Mouse (Mus musculus): Measurements from ENCODE around the gene Ficd. TPM values are rescaled to one million over a fixed set of nuclear protein-coding genes. Genes with fewer than 3 reads are reported as not detected.
A peak's percentile ranks its signal among the peaks of the same experiment; 100 is the strongest.

The Ficd gene
- polyA plus RNA-seq, 1 experiment from 2014 or later, result 6.7 TPM

DNA sequence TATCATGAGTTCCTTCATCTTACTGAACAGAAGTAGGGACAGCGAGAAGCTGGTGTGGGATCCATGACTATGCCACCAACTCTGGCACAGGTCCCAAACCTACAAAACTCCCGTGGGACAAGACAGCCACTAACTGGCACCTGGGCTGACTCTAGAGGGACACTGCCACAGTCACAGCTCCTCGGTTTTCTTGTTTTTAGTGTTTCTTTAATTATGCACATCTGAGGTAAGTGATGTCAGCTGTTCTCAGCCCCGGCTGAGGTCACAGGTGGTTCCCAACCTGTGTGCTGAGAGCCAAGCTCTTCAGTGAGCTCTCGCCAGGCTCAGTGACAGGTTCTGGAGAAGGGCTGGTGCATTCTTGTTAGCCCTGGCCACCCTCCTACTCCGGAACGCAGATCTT is 28.8 kb downstream of the Ficd start:
- Histone ChIP-seq H3K27me3 (ENCODE audit: control insufficient read depth, insufficient read depth, low read length) (no peaks in the 10 kb centered on the region), H3K27ac (replicated peaks; ENCODE audit: low read depth, low read length) (no peak overlapping the region), H3K4me3 (replicated peaks; ENCODE audit: low read depth, low read length) (no peak overlapping the region), H3K9me3 (ENCODE audit: control insufficient read depth, low read length) (no peaks in the 10 kb centered on the region), H3K9ac (replicated peaks; ENCODE audit: low read length) (no peak overlapping the region), H3K36me3 (ENCODE audit: control insufficient read depth, insufficient read depth, low read length) (peaks cover 67% of the 10 kb centered on the region), H3K4me2 (ENCODE audit: low read length) (no peak overlapping the region), H3K4me1 (ENCODE audit: control insufficient read depth, insufficient read depth, low read length) (no peaks in the 10 kb centered on the region)
- DNase-seq (no peak), ATAC-seq (ENCODE audit: low FRiP score, low TSS enrichment) (no peak)
- 96% methylated on average over 7 of the region's 7 CpGs for WGBS

DNA sequence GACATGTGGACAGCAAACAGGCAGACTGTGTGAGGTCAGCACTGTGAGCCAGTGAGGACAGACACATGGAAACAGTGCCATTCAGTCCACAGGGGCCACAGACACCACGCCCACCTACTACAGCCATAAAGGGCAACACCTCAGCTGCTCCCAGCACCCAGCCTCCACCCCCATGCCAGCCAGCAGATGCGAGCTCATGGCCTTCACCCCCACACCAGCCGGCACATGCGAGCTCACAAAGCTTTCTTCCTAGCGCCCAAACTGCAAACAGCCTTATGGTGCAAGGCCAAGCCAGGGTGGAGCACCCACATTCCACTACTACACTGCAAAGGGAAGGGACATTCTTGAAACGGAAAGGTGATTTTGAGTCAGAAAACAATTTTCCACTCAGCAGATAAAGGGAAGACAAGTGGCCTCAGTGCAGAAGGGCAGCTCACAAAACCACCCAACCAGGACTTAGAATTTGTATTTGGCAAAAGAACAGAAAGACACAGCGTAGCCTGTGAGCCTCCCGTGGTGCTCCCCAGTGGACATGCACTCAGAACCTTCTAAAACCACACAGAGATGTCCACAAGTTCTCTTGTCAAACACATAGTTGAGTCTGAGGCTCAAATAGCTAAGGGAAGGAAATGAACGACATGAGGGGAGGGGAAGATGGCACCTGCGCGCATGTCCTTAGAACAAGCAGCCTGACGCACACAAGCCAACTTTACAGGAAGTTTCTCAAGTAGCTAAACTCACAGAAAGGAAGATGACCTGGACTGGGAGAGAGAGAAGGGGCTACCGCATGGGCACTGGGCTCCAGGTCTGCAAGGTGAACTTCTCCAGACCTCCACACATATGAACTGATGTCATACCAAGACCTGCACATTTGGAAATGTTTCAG is 30.3 kb downstream of the Ficd start:
- Histone ChIP-seq H3K4me1 (ENCODE audit: control insufficient read depth, insufficient read depth, low read length) (peaks cover 12% of the 10 kb centered on the region), H3K36me3 (ENCODE audit: control insufficient read depth, insufficient read depth, low read length) (peaks cover 52% of the 10 kb centered on the region), H3K9ac (replicated peaks; ENCODE audit: low read length) (no peak overlapping the region), H3K4me2 (ENCODE audit: low read length) (no peak overlapping the region), H3K27ac (replicated peaks; ENCODE audit: low read depth, low read length) (no peak overlapping the region), H3K27me3 (ENCODE audit: control insufficient read depth, insufficient read depth, low read length) (no peaks in the 10 kb centered on the region), H3K9me3 (ENCODE audit: control insufficient read depth, low read length) (no peaks in the 10 kb centered on the region), H3K4me3 (replicated peaks; ENCODE audit: low read depth, low read length) (no peak overlapping the region)
- no peak for DNase-seq
- ATAC-seq (ENCODE audit: low FRiP score, low TSS enrichment), result no peak
- 91% methylated on average over 13 of the region's 13 CpGs for WGBS

DNA sequence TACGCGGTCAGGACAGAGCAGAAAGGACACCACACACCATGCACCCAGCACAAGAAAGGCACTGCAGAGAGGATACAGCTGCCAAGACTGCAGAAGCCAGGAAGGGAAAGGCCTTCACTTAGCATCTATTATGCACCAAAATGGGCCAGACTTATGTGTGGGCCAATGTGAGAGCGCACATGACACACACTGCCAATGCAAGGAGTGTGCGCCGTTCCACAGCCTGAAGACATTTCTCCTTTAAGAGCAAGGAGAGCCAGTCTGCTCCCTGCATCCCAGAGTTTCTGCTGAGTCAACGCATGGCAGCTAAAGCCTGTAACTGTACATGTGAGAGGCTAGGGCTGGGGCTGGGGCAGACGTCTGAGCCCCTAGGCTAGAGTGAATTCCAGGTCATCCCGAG is 33.2 kb downstream of the Ficd start:
- no peak overlapping the region for H3K27ac ChIP-seq (replicated peaks; ENCODE audit: low read depth, low read length)
- no peak overlapping the region for H3K4me3 ChIP-seq (replicated peaks; ENCODE audit: low read depth, low read length)
- peaks cover 12% of the 10 kb centered on the region for H3K4me1 ChIP-seq (ENCODE audit: control insufficient read depth, insufficient read depth, low read length)
- H3K4me2 ChIP-seq (ENCODE audit: low read length), result no peak overlapping the region
- H3K27me3 ChIP-seq (ENCODE audit: control insufficient read depth, insufficient read depth, low read length), result no peaks in the 10 kb centered on the region
- no peak for DNase-seq
- ATAC-seq (ENCODE audit: low FRiP score, low TSS enrichment), result no peak
- H3K9me3 ChIP-seq (ENCODE audit: control insufficient read depth, low read length), result no peaks in the 10 kb centered on the region
- 94% methylated on average over 8 of the region's 8 CpGs for WGBS
- no peak overlapping the region for H3K9ac ChIP-seq (replicated peaks; ENCODE audit: low read length)
- peaks cover 27% of the 10 kb centered on the region for H3K36me3 ChIP-seq (ENCODE audit: control insufficient read depth, insufficient read depth, low read length)

DNA sequence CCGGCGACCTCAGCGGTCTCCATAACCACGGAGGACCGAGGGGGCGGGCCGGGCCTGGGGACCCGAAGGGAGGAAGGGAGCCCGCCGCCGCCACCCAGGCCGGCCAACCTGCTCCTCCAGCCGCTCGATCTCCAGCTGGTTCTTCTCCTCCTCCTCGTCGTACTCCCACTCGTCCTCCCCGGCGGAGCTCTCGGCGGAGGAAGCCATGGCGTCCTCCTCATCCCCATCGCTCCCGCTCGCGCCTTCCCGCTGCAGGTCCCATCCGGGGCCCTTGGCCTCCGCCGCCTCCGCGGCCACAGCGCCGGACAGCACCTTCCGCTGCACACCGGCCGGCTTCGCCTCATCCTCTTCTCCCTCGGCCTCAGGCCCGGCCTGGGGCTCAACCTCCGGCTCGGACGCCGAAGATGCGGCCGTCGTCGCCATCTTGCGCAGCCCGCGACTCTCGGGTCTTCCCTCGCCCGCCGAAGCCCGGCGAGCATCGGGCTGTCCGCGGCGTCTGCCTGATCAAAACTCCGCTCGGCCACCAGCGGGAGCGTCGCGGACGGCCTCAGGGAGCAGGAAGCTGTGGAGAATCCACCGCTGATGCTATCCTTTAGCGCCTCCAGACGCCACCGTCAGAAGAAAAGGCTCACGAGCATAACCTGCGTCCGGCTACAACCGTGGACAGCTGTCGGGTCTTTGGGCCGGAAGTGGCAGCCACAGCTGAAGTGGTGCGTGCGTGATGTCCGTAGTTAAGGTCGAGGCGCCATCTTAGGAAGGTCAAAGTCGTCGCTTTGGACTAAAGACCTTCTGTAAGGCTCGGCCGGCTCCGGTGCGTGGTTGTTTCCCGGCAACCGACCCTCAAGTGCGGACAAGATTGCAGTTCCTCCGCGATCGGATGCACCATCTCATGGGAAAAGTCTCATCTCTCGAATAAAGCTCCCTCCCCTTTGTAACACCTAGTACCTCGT is 35.9 kb downstream of the Ficd start:
- under 1% methylated on average over 91 of the region's 97 CpGs for WGBS

DNA sequence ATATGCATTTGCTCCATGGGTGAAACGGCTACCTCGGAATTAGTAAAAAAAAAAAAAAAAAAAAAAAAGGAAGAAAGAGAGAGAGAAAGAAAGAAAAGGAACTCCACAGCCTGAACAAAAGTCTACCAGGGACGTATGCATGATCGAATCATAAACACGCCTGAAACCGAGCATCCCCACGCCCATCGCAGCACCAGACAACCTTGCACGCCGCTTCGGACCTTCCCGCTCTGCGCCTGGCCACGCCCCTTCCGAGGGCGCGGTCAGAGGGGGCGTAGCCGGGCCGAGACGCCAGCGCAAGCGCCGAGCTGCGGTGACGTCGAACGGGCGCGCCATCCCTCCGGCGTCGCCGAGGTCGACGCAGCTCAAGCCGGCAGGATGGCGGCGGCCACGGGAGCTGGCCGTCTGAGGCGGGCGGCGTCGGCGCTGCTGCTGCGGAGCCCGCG is 36.9 kb downstream of the Ficd start, which contains the start of the genes Sart3 and Iscu:
TSS of gene Sart3 (minus strand) at position 61 of the 446 bp plus-strand sequence.
TSS of gene Iscu (plus strand) at position 299 of the 446 bp plus-strand sequence.
- peaks cover 37% of the 10 kb centered on the region for H3K36me3 ChIP-seq (ENCODE audit: control insufficient read depth, insufficient read depth, low read length)

More for the DNA sequence above, 35.9 kb downstream of the Ficd start:
- Histone ChIP-seq H3K36me3 (ENCODE audit: control insufficient read depth, insufficient read depth, low read length) (peaks cover 35% of the 10 kb centered on the region), H3K4me1 (ENCODE audit: control insufficient read depth, insufficient read depth, low read length) (peaks cover 12% of the 10 kb centered on the region), H3K9ac (replicated peaks; ENCODE audit: low read length) (peak overlapping the region; percentile 86), H3K4me3 (replicated peaks; ENCODE audit: low read depth, low read length) (peak overlapping the region; percentile 99), H3K27me3 (ENCODE audit: control insufficient read depth, insufficient read depth, low read length) (no peaks in the 10 kb centered on the region), H3K4me2 (ENCODE audit: low read length) (peak overlapping the region; percentile 89), H3K9me3 (ENCODE audit: control insufficient read depth, low read length) (no peaks in the 10 kb centered on the region), H3K27ac (replicated peaks; ENCODE audit: low read depth, low read length) (peak overlapping the region; percentile 98)
- DNase-seq (peak; percentile 93), ATAC-seq (ENCODE audit: low FRiP score, low TSS enrichment) (peak; percentile 82)

DNA sequence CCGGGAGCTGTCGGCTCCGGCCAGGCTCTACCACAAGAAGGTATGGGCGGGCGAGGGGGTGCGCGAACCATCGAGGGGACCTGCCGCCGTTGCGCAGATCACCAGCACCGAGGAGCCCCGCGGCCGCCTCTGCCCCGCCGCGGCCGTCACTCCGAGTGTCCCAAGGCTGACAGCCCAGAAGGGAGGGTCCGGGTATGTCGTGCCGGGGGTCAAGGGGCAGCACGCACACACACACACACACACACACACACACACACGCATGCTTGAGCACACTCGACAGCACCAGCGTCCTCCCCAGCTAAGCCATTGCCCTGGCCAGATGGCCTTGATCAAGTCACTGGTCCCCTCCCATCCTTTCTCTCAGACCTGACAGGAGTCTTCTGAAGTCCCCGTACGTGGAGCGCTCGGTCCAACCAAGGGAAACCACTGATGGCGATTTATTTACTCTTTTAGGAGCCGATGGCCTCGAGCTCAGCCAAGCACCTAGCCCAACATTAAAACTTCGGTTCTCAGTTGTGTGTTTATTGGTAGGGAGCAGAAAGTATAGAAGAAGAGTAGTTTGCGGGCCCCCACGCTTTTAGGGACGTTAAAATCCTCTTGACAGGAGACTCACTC is 37.4 kb downstream of the Ficd start:
- H3K27me3 ChIP-seq (ENCODE audit: control insufficient read depth, insufficient read depth, low read length), result no peaks in the 10 kb centered on the region
- no peaks in the 10 kb centered on the region for H3K9me3 ChIP-seq (ENCODE audit: control insufficient read depth, low read length)
- peaks cover 12% of the 10 kb centered on the region for H3K4me1 ChIP-seq (ENCODE audit: control insufficient read depth, insufficient read depth, low read length)
- H3K4me3 ChIP-seq (replicated peaks; ENCODE audit: low read depth, low read length), result peak overlapping the region; percentile 99
- H3K4me2 ChIP-seq (ENCODE audit: low read length), result peak overlapping the region; percentile 89
- DNase-seq (peak; percentile 15), ATAC-seq (ENCODE audit: low FRiP score, low TSS enrichment) (peak; percentile 43)
- peak overlapping the region; percentile 98; the same call in 1 of the 2 replicates for H3K27ac ChIP-seq (replicated peaks; ENCODE audit: low read depth, low read length)
- WGBS, result 1% methylated on average over 38 of the region's 38 CpGs
- H3K36me3 ChIP-seq (ENCODE audit: control insufficient read depth, insufficient read depth, low read length), result peaks cover 32% of the 10 kb centered on the region
- H3K9ac ChIP-seq (replicated peaks; ENCODE audit: low read length), result peak overlapping the region; percentile 86

More for the DNA sequence above, 36.9 kb downstream of the Ficd start, which contains the start of the genes Sart3 and Iscu:
- under 1% methylated on average over 49 of the region's 49 CpGs for WGBS
- Histone ChIP-seq H3K4me3 (replicated peaks; ENCODE audit: low read depth, low read length) (peak within 1 kb of the TSS; percentile 99), H3K27ac (replicated peaks; ENCODE audit: low read depth, low read length) (peak within 1 kb of the TSS; percentile 98), H3K4me2 (ENCODE audit: low read length) (peak within 1 kb of the TSS; percentile 89), H3K9ac (replicated peaks; ENCODE audit: low read length) (peak within 1 kb of the TSS; percentile 86), H3K27me3 (ENCODE audit: control insufficient read depth, insufficient read depth, low read length) (no peaks in the 10 kb centered on the region), H3K9me3 (ENCODE audit: control insufficient read depth, low read length) (no peaks in the 10 kb centered on the region), H3K4me1 (ENCODE audit: control insufficient read depth, insufficient read depth, low read length) (peaks cover 12% of the 10 kb centered on the region)
- DNase-seq (peak; percentile 99), ATAC-seq (ENCODE audit: low FRiP score, low TSS enrichment) (peak; percentile 87)

DNA sequence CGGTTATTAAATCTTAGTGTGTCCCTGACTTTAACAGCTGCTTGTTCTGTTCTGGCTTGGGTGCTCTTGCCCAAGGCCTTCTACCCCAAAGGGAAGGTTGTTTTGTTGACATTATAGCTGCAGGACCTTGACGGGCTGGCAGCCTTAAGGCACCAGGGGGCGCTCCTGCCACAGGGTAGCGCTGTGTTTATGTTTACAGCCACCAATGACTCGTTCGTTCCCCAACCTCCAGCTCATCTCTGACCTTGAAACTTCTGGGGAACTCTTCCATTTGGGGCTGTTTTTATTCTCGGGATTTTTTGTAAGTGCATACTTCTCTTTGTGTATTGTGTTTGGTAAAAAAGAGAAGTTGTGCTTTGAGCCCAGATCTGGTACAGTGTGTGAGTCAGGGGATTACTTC is 38.1 kb downstream of the Ficd start:
- Histone ChIP-seq H3K4me1 (ENCODE audit: control insufficient read depth, insufficient read depth, low read length) (peaks cover 12% of the 10 kb centered on the region), H3K27me3 (ENCODE audit: control insufficient read depth, insufficient read depth, low read length) (no peaks in the 10 kb centered on the region), H3K4me2 (ENCODE audit: low read length) (peak overlapping the region; percentile 89), H3K27ac (replicated peaks; ENCODE audit: low read depth, low read length) (no peak overlapping the region), H3K4me3 (replicated peaks; ENCODE audit: low read depth, low read length) (peak overlapping the region; percentile 99), H3K36me3 (ENCODE audit: control insufficient read depth, insufficient read depth, low read length) (peaks cover 36% of the 10 kb centered on the region), H3K9ac (replicated peaks; ENCODE audit: low read length) (peak overlapping the region; percentile 86; the same call in 1 of the 2 replicates), H3K9me3 (ENCODE audit: control insufficient read depth, low read length) (no peaks in the 10 kb centered on the region)
- DNase-seq (peak; percentile 90), ATAC-seq (ENCODE audit: low FRiP score, low TSS enrichment) (no peak)
- WGBS, result 2% methylated on average over 7 of the region's 7 CpGs

DNA sequence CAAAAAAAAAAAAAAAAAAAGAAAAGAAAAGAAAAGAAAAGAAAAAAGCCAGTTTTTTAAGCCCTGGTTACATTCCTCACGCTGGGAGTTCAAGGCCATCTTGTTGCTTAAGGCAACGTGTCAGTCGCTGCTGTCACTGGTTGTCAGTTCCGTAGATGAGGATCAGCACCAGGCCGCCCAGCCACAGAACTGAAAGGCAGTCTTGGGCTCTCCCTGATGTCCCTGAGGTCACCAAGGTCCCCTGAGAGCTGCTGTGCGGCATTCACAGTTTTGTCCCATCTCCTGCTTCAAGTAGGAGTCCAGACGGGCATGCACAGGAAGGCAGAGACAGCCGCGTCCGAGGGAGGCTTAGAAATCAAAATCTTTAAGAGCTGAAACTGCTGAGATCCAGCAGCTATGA is 40.0 kb downstream of the Ficd start:
- no peak for DNase-seq
- Histone ChIP-seq H3K9ac (replicated peaks; ENCODE audit: low read length) (no peak overlapping the region), H3K36me3 (ENCODE audit: control insufficient read depth, insufficient read depth, low read length) (peaks cover 41% of the 10 kb centered on the region), H3K4me1 (ENCODE audit: control insufficient read depth, insufficient read depth, low read length) (peaks cover 2% of the 10 kb centered on the region; the same call in 1 of the 2 replicates), H3K4me2 (ENCODE audit: low read length) (no peak overlapping the region), H3K4me3 (replicated peaks; ENCODE audit: low read depth, low read length) (no peak overlapping the region), H3K9me3 (ENCODE audit: control insufficient read depth, low read length) (no peaks in the 10 kb centered on the region), H3K27ac (replicated peaks; ENCODE audit: low read depth, low read length) (no peak overlapping the region), H3K27me3 (ENCODE audit: control insufficient read depth, insufficient read depth, low read length) (no peaks in the 10 kb centered on the region)
- 91% methylated on average over 10 of the region's 10 CpGs for WGBS
- no peak for ATAC-seq (ENCODE audit: low FRiP score, low TSS enrichment)
